Mouse (Mus musculus): Measurements from ENCODE around the gene Usp21.

DNA sequence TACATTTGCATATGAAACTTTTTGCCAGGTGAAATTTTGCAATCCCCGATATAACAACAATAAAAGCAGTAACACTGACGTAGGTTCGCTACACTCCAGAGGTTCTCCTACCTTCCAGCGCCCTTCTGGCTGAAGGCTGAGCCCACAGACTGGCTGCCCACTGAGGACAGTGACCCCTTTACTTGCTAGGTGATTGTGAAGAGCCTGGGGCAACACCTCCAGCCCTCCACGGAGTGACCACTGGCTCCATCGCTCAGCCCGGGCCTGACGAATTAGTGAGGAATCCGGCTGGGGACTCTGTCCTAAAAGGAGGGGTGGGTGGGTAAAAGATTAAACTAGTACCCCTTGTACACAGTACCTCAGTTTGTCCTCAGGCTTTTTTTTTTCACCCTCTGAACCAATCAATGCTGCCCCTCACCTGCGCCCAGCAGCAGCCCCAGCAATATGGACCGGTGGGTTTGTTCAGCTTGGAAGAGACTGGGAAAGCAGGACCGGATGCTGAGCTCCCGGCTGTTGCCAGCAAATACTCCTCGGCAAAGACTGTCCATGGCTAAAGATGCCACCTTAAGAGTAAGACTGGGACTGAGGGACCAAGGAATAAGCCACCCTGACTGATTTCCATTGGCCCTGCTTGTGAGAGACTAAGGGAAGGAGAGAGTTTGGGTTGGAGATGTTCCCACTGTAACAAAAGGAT is 8.6 kb downstream of the Usp21 start:
- TF ChIP-seq POLR2AphosphoS5 (IDR thresholded peaks at IDR 0.05; ENCODE audit: insufficient replicate concordance, low read depth, low read length) (no peak), CTCF (IDR thresholded peaks at IDR 0.05; ENCODE audit: low read depth, low read length) (no peak), GATA1 (IDR thresholded peaks at IDR 0.05; ENCODE audit: borderline replicate concordance, low read length) (no peak), TAL1 (conservative IDR thresholded peaks at IDR 0.05; ENCODE audit: low read depth, low read length) (no peak)
